Mouse (Mus musculus) layer of hippocampus, postnatal 25 days (tissue): ENCODE measurements around the gene Gm5741. TPM values are rescaled to one million over a fixed set of nuclear protein-coding genes. Genes with fewer than 3 reads are reported as not detected.

Experiments used
- DNase-seq, 2 experiments: peaks; one replicate each; pipeline ENCODE4 v3.0.0; 2022; ENCODE audit warnings: mixed read lengths in 2 of 2, low spot score in 1 of 2; ENCODE audit errors: extremely low spot score in 1 of 2
- microRNA-seq, 2 experiments: library from miRNA; unstranded; fragments of <30 nt; microRNA quantifications; one replicate each; pipeline ENCODE4 v1.2.0; 2021
- total RNA-seq, 2 experiments: library from RNA; stranded (reverse); gene quantifications; 2 replicates each; pipeline ENCODE4 v1.2.3; 2021

The Gm5741 gene
- total RNA-seq, 2 experiments from 2014 or later: not detected

GRCm38 (mm10) chr8:85033867-85034266 is 33.9 kb downstream of the Gm5741 start:
- no peak for DNase-seq

GRCm38 (mm10) chr8:85032622-85033311 is 35.0 kb downstream of the Gm5741 start:
- DNase-seq: no peak

DNA sequence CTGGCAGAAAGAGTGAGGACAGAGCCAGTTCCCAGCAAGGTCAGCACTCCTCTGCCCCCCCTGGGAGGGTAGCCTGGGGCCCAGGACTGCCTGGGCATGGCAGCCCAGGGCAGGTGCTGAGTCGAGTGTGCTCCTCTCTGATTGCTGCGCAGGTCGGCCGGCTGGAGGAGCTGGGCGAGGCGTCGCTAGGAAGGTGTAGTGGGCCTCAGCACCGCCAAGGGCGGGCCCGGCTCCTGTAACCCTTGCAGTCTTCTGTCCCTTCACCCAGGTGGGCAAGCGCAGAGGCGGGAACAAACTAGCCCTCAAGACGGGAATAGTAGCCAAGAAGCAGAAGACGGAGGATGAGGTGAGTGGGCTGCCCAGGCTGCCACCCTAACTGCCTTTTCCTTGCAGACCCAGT is 38.5 kb downstream of the Gm5741 start:
- DNase-seq: no peak

GRCm38 (mm10) chr8:85027922-85028321 is 39.9 kb downstream of the Gm5741 start:
- no peak for DNase-seq

DNA sequence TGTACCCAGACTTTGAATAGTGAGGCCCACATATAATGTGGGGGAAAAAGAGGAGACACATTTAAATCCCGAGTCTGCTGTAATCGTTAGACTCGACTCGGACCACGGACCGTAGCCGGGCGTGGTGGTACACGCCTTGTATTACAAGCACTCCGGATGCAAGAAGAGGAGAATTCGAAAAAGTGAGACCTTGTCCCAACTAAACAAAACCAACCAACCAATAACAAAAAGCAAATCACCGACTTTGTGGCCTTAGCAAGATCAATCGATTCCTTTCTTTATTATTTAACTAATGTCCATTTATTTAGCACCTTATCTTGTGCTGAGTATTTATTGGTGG is 40.3 kb downstream of the Gm5741 start:
- DNase-seq: no peak

DNA sequence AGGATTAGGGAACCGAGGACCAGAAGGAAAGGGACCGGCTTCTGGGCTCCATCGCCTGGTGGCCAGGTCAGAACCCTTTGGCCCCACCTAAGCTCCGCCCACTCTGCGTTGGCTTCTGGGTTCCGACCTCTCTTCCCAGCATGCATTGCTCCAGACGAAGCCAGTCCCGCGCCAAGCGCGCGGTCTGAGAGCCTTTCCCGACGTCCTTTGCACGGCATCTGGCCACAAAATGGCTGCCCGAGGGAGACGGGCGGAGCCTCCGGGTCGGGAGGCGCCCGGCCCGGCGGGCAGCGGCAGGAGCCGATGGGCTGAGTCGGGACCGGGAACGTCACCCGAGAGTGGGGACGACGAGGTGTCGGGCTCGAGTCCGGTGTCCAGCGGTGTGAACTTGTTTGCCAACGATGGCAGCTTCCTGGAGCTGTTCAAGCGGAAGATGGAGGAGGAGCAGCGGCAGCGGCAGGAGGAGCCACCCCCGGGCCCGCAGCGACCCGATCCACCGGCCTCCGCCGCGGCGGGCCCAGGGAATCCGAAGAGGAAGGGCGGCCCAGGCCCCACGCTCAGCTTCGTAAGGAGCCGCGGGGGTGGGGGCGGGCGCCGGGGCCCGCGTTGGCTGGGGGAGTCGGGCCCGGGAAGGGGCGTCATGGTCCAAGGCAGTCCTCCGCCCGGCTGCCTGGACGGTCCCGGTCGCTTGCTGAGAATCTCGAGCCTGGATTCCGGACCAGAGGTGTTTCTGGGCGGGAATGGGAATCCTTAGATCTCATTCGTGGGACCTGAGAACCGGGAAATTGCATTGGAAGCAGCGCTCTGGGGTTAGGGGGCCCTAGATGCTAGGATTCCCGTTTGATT is 40.9 kb downstream of the Gm5741 start, which contains the start of gene Trir:
TSS of gene Trir (plus strand) at position 154 of the 846 bp plus-strand sequence.
- DNase-seq: peak; percentile 90 to 95

DNA sequence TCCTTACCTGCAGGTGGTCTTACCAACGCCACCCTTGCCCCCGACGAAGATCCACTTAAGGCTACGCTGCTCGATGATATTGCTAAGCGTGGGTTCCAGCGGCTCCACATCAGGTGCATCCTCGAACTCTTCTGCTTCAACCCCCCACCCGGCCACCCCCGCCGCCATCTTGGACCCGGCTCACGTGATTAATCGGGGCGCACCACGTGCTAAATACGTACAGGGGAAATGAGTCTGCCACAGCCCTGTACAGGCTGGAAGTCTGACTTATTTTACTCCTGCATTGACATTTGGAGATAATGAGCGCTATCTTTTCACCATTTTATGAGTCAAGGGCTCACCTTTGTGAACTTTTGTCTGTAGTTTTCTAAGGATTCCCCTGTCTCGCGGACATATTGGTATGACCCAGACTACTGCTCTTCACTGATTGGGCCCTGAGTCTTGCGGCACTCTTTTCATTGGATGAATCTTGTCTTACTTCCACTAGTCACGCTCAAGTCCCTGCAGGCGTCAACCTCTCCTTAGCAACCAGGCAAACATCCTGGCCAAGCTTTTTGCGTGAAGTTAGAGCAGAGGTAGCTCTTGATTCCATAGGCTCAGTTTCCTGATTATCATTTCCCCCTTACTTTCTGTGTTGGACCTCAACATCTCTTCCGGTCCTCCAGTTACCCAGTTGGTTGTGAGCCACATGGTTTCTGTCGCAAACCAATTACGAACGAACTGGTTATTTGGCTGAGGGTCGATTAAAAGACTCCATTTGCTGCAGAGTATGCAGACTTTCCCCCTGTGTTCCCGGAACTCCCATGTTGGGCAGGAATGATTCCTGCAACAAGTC is 42.5 kb downstream of the Gm5741 start, which contains the start of gene Asna1:
TSS of gene Asna1 (minus strand) at position 184 of the 835 bp plus-strand sequence.
- peak; percentile 68 to 75 for DNase-seq

DNA sequence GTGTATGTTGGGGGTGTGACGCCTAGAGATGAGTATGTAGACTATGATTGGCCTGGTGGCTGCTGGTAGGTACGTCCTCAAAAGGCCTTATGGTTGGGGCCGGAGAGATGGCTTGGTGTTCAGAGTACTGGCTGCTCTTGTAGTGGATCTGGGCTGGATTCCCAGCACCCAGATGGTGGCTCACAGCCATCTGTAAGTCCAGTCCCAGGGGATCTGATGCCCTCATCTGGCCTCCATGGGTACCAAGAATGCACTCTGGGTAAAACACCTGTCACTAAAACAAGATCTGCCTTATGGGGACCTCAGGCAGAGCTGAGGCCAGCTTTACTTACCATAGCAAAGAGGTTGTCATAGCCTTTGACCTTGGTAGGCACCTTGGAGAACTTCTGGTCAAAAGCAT is 43.9 kb downstream of the Gm5741 start:
- no peak for DNase-seq

- DNase-seq: no peak
Measured at GRCm38 (mm10) chr8:85021514-85022055, 46.2 kb downstream of the Gm5741 start.

Small RNA genes lying within 50 kb of the gene (microRNA-seq; reads per million reads assigned to microRNA genes)
- gene Gm23388: 0 to 0.20 reads per million in 2 experiments
- gene Mir7070: 4.8 to 7.4 reads per million in 2 experiments

Other genes starting within 250 kb of the Gm5741 start
- gene Dand5, start 245.2 kb downstream of the Gm5741 start, total RNA-seq: 10 to 100 TPM in 1 of 2 experiments, 1 to 10 TPM in 1; 9.3 to 10.6 TPM
- 10 to 100 TPM; 23.7 to 27.3 TPM for gene Gadd45gip1, start 236.5 kb downstream of the Gm5741 start, total RNA-seq
- gene Rad23a, start 227.3 kb downstream of the Gm5741 start, total RNA-seq: 10 to 100 TPM; 67.0 to 69.7 TPM
- gene Calr, start 221.0 kb downstream of the Gm5741 start, total RNA-seq: 100 to 1,000 TPM; 473 to 552 TPM
- 10 to 100 TPM; 52.4 to 53.3 TPM for gene Farsa, start 211.0 kb downstream of the Gm5741 start, total RNA-seq
- 10 to 100 TPM; 16.5 to 18.0 TPM for gene Syce2, start 195.9 kb downstream of the Gm5741 start, total RNA-seq
- 10 to 100 TPM; 32.4 to 39.7 TPM for gene Gcdh, start 174.1 kb downstream of the Gm5741 start, total RNA-seq
- gene Klf1, start 166.1 kb downstream of the Gm5741 start, total RNA-seq: under 1 TPM in 1 of 2 experiments, not detected in 1; 0.17 TPM
- gene Dnase2a, start 159.4 kb downstream of the Gm5741 start, total RNA-seq: 1 to 10 TPM; 3.7 to 4.3 TPM
- 100 to 1,000 TPM in 1 of 2 experiments, 10 to 100 TPM in 1; 75.7 to 100 TPM for gene Mast1, start 130.6 kb downstream of the Gm5741 start, total RNA-seq
- 1 to 10 TPM in 1 of 2 experiments, under 1 TPM in 1; 0.47 to 1.3 TPM for gene Rtbdn, start 121.0 kb downstream of the Gm5741 start, total RNA-seq
- not detected for gene Gm49661, start 98.5 kb downstream of the Gm5741 start, total RNA-seq
- gene Prdx2, start 98.4 kb downstream of the Gm5741 start, total RNA-seq: 100 to 1,000 TPM; 335 to 353 TPM
- gene Rnaseh2a, start 98.2 kb downstream of the Gm5741 start, total RNA-seq: 10 to 100 TPM; 37.1 to 41.5 TPM
- gene Junb, start 89.3 kb downstream of the Gm5741 start, total RNA-seq: 10 to 100 TPM; 67.9 to 68.8 TPM
- gene Hook2, start 77.4 kb downstream of the Gm5741 start, total RNA-seq: 1 to 10 TPM; 7.6 to 9.3 TPM
- gene Best2, start 53.5 kb downstream of the Gm5741 start, total RNA-seq: not detected
- 100 to 1,000 TPM; 116 to 128 TPM for gene Asna1, start 42.7 kb downstream of the Gm5741 start, total RNA-seq
- gene Trir, start 41.2 kb downstream of the Gm5741 start, total RNA-seq: 100 to 1,000 TPM; 130 to 144 TPM
- gene Tnpo2, start 31.1 kb downstream of the Gm5741 start, total RNA-seq: 100 to 1,000 TPM; 145 to 159 TPM
- gene Fbxw9, start 7.9 kb downstream of the Gm5741 start, total RNA-seq: 10 to 100 TPM; 19.7 to 27.8 TPM
- gene Dhps, start 3.8 kb upstream of the Gm5741 start, total RNA-seq: 10 to 100 TPM; 57.7 to 62.0 TPM
- 10 to 100 TPM; 57.7 to 69.0 TPM for gene Wdr83os, start 12.8 kb upstream of the Gm5741 start, total RNA-seq
- 10 to 100 TPM; 28.7 to 32.3 TPM for gene Wdr83, start 13.3 kb upstream of the Gm5741 start, total RNA-seq
- 10 to 100 TPM; 36.1 to 41.8 TPM for gene Man2b1, start 15.3 kb upstream of the Gm5741 start, total RNA-seq
- gene Zfp791, start 55.1 kb upstream of the Gm5741 start, total RNA-seq: 1 to 10 TPM; 7.0 to 7.1 TPM
- gene Cks1brt, start 83.9 kb upstream of the Gm5741 start, total RNA-seq: not detected
- gene Olfr371, start 158.0 kb upstream of the Gm5741 start, total RNA-seq: not detected
- 10 to 100 TPM; 30.7 to 32.9 TPM for gene Orc6, start 231.7 kb upstream of the Gm5741 start, total RNA-seq
- 100 to 1,000 TPM; 127 to 138 TPM for gene Vps35, start 231.8 kb upstream of the Gm5741 start, total RNA-seq